Mouse (Mus musculus): ENCODE results near the gene Dmrtc1c1. TPM values are rescaled to one million over a fixed set of nuclear protein-coding genes. Genes with fewer than 3 reads are reported as not detected.
"Not testable (repeated sequence)": the region's sequence is repeated elsewhere in the genome, so short reads cannot be mapped to it uniquely, and the experiment has no call there.

The Dmrtc1c1 gene
- polyA plus RNA-seq (2015; fragmentation: Nextera tagmentation; extraction: Ambion mirVana): not detected in 2 replicates

DNA sequence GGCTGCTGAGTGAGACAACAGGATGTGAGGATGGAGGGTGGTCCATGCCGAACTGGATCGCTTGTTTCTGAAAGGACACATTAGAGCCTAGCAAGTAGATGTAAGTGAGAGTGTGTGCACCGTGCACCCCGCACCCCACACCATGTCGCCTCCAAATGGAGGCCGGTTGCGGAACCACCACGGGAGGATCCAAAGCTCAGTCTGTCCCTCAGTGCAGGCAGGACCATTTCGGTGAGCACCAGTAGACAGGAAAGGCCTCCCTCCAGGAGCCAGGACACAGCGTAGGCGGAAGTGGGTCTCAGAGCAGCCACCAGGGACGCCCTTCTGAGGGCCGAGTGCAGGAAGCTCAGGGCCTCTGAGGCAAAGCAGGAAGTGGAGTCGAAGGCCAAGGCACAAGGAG is at the start of gene Dmrtc1c1:
Gene Dmrtc1c1 (plus strand): TSS at position 301 of the 400 bp plus-strand sequence.
- not testable (repeated sequence) for H3K27me3 ChIP-seq (ENCODE audit: control insufficient read depth, insufficient read depth, low read depth, low read length); H3K4me3 ChIP-seq (ENCODE audit: low read length); H3K9ac ChIP-seq (ENCODE audit: low read length); H3K4me2 ChIP-seq (ENCODE audit: low read depth, low read length); H3K36me3 ChIP-seq (ENCODE audit: control insufficient read depth, insufficient read depth, low read length); ATAC-seq (ENCODE audit: low read depth); H3K9me3 ChIP-seq (ENCODE audit: control insufficient read depth, low read length); H3K4me1 ChIP-seq (replicated peaks; ENCODE audit: control insufficient read depth, insufficient read depth, low read length); H3K27ac ChIP-seq (ENCODE audit: low read length)
- WGBS: no CpG with 5 or more reads among the region's 14 CpGs

GRCm38 (mm10) chrX:102765878-102766277 is 36.9 kb upstream of the Dmrtc1c1 start:
- no peak overlapping the region for H3K4me3 ChIP-seq (ENCODE audit: low read length)
- ATAC-seq (ENCODE audit: low read depth): no peak
- no peak overlapping the region for H3K9ac ChIP-seq (ENCODE audit: low read length)
- no peak overlapping the region for H3K4me2 ChIP-seq (ENCODE audit: low read depth, low read length)
- WGBS: 31% methylated on average over 4 of the region's 4 CpGs
- no peaks in the 10 kb centered on the region for H3K9me3 ChIP-seq (ENCODE audit: control insufficient read depth, low read length)
- no peak overlapping the region for H3K27ac ChIP-seq (ENCODE audit: low read length)
- no peaks in the 10 kb centered on the region for H3K36me3 ChIP-seq (ENCODE audit: control insufficient read depth, insufficient read depth, low read length)
- no peaks in the 10 kb centered on the region for H3K4me1 ChIP-seq (replicated peaks; ENCODE audit: control insufficient read depth, insufficient read depth, low read length)
- no peaks in the 10 kb centered on the region; the same call in 1 of the 2 replicates for H3K27me3 ChIP-seq (ENCODE audit: control insufficient read depth, insufficient read depth, low read depth, low read length)

DNA sequence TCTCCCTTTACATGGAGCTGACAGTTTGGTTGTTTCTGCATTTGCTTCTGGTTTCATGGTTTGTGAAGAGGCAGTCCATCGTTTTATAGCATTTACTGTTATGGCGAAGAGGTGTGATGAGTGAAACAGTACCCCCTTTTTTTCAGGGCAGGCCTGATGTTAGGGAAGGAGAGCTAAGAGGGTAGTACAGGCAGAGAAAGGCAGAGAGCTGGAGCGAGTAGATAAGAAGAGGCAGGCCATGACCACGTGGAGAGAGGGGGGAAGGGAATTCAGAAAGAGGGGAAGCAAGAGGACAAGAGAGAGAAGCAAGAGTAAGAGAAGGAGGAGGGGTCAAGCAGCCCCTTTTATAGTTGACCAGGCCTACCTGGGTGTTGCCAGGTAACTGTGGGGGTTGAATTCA is 9.5 kb downstream of the Dmrtc1c1 start:
- no peak overlapping the region for H3K27ac ChIP-seq (ENCODE audit: low read length)
- H3K4me2 ChIP-seq (ENCODE audit: low read depth, low read length): no peak overlapping the region
- no peaks in the 10 kb centered on the region for H3K36me3 ChIP-seq (ENCODE audit: control insufficient read depth, insufficient read depth, low read length)
- WGBS: 50% methylated on average over 4 of the region's 4 CpGs
- H3K27me3 ChIP-seq (ENCODE audit: control insufficient read depth, insufficient read depth, low read depth, low read length): no peaks in the 10 kb centered on the region; the same call in 1 of the 2 replicates
- H3K4me1 ChIP-seq (replicated peaks; ENCODE audit: control insufficient read depth, insufficient read depth, low read length): no peaks in the 10 kb centered on the region
- no peak overlapping the region for H3K4me3 ChIP-seq (ENCODE audit: low read length)
- H3K9ac ChIP-seq (ENCODE audit: low read length): no peak overlapping the region
- no peak for ATAC-seq (ENCODE audit: low read depth)
- H3K9me3 ChIP-seq (ENCODE audit: control insufficient read depth, low read length): no peaks in the 10 kb centered on the region

- H3K4me3 ChIP-seq (ENCODE audit: low read length); H3K9ac ChIP-seq (ENCODE audit: low read length); ATAC-seq (ENCODE audit: low read depth); H3K4me1 ChIP-seq (replicated peaks; ENCODE audit: control insufficient read depth, insufficient read depth, low read length); H3K36me3 ChIP-seq (ENCODE audit: control insufficient read depth, insufficient read depth, low read length); H3K27me3 ChIP-seq (ENCODE audit: control insufficient read depth, insufficient read depth, low read depth, low read length); H3K27ac ChIP-seq (ENCODE audit: low read length); H3K4me2 ChIP-seq (ENCODE audit: low read depth, low read length); H3K9me3 ChIP-seq (ENCODE audit: control insufficient read depth, low read length): not testable (repeated sequence)
- no CpG with 5 or more reads among the region's 13 CpGs for WGBS
Measured at GRCm38 (mm10) chrX:102854516-102854915, 51.8 kb downstream of the Dmrtc1c1 start, which contains the start of gene Dmrtc1c2. Gene Dmrtc1c2, minus strand, starts transcription at chrX:102854616.

Other genes with a start within 250 kb of the Dmrtc1c1 start
- 10.8 and 11.0 TPM in 2 replicates for gene Phka1, start 158.7 kb upstream of the Dmrtc1c1 start, polyA plus RNA-seq (2015; fragmentation: Nextera tagmentation; extraction: Ambion mirVana)
- gene Gm3880, start 116.0 kb upstream of the Dmrtc1c1 start, polyA plus RNA-seq (2015; fragmentation: Nextera tagmentation; extraction: Ambion mirVana): not detected in 2 replicates
- 0.72 and 1.2 TPM in 2 replicates for gene Gm9112, start 95.3 kb upstream of the Dmrtc1c1 start, polyA plus RNA-seq (2015; fragmentation: Nextera tagmentation; extraction: Ambion mirVana)
- not detected in 2 replicates for gene Dmrtc1b, start 95.1 kb upstream of the Dmrtc1c1 start, polyA plus RNA-seq (2015; fragmentation: Nextera tagmentation; extraction: Ambion mirVana)
- not detected in 2 replicates for gene Dmrtc1c2, start 51.7 kb downstream of the Dmrtc1c1 start, polyA plus RNA-seq (2015; fragmentation: Nextera tagmentation; extraction: Ambion mirVana)
- not detected in 2 replicates for gene 1700031F05Rik, start 65.0 kb downstream of the Dmrtc1c1 start, polyA plus RNA-seq (2015; fragmentation: Nextera tagmentation; extraction: Ambion mirVana)
- 0.59 and 0.87 TPM in 2 replicates for gene Dmrtc1a, start 105.7 kb downstream of the Dmrtc1c1 start, polyA plus RNA-seq (2015; fragmentation: Nextera tagmentation; extraction: Ambion mirVana)
- not detected in 2 replicates for gene 1700011M02Rik, start 105.9 kb downstream of the Dmrtc1c1 start, polyA plus RNA-seq (2015; fragmentation: Nextera tagmentation; extraction: Ambion mirVana)
- gene 1700018G05Rik, start 125.4 kb downstream of the Dmrtc1c1 start, polyA plus RNA-seq (2015; fragmentation: Nextera tagmentation; extraction: Ambion mirVana): not detected in 2 replicates